Mouse (Mus musculus): ENCODE data around the gene Atp5e. TPM values are rescaled to one million over a fixed set of nuclear protein-coding genes. Genes with fewer than 3 reads are reported as not detected.

Gene Atp5e
- polyA plus RNA-seq, 1 experiment from 2014 or later: 545 TPM

- H3K4me1 ChIP-seq (ENCODE audit: insufficient read depth): no peaks in the 10 kb centered on the region
- ATAC-seq (no peak), DNase-seq (no peak)
- no peak overlapping the region for H3K4me2 ChIP-seq (ENCODE audit: low read depth, low read length)
- TF ChIP-seq EP300 (IDR thresholded peaks at IDR 0.05; ENCODE audit: low read depth): no peak
- TF ChIP-seq CTCF (IDR thresholded peaks at IDR 0.05; ENCODE audit: low read depth): no peak
- H3K36me3 ChIP-seq (replicated peaks; ENCODE audit: insufficient read depth, low read length): peaks cover 79% of the 10 kb centered on the region
- no peaks in the 10 kb centered on the region for H3K27me3 ChIP-seq (ENCODE audit: insufficient read depth, low read length)
- no peak overlapping the region for H3K9ac ChIP-seq (replicated peaks)
- 87% methylated on average over 18 of the region's 18 CpGs for WGBS (ENCODE audit: insufficient replicate concordance)
- H3K27ac ChIP-seq (ENCODE audit: low read depth): no peak overlapping the region
- H3K9me3 ChIP-seq (ENCODE audit: low read length): no peaks in the 10 kb centered on the region
- H3K4me3 ChIP-seq (ENCODE audit: low read depth, low read length): no peak overlapping the region
Observed at GRCm38 (mm10) chr2:174428076-174428835, 35.6 kb downstream of the Atp5e start.

- 90% methylated on average over 12 of the region's 12 CpGs for WGBS (ENCODE audit: insufficient replicate concordance)
- DNase-seq: no peak
Observed at GRCm38 (mm10) chr2:174426856-174427255, 37.0 kb downstream of the Atp5e start.

GRCm38 (mm10) chr2:174424301-174425085 is 39.4 kb downstream of the Atp5e start:
- Histone ChIP-seq H3K4me2 (ENCODE audit: low read depth, low read length) (no peak overlapping the region), H3K27ac (ENCODE audit: low read depth) (no peak overlapping the region), H3K4me3 (ENCODE audit: low read depth, low read length) (no peak overlapping the region), H3K36me3 (replicated peaks; ENCODE audit: insufficient read depth, low read length) (peaks cover 81% of the 10 kb centered on the region), H3K9me3 (ENCODE audit: low read length) (no peaks in the 10 kb centered on the region), H3K9ac (replicated peaks) (no peak overlapping the region), H3K27me3 (ENCODE audit: insufficient read depth, low read length) (no peaks in the 10 kb centered on the region), H3K4me1 (ENCODE audit: insufficient read depth) (no peaks in the 10 kb centered on the region)
- ATAC-seq: no peak
- DNase-seq: no peak
- TF ChIP-seq EP300 (IDR thresholded peaks at IDR 0.05; ENCODE audit: low read depth): no peak
- TF ChIP-seq CTCF (IDR thresholded peaks at IDR 0.05; ENCODE audit: low read depth): no peak
- WGBS (ENCODE audit: insufficient replicate concordance): 91% methylated on average over 11 of the region's 11 CpGs

More at GRCm38 (mm10) chr2:174426856-174427255, 37.0 kb downstream of the Atp5e start:
- no peak overlapping the region for H3K4me2 ChIP-seq (ENCODE audit: low read depth, low read length)
- TF ChIP-seq EP300 (IDR thresholded peaks at IDR 0.05; ENCODE audit: low read depth) (no peak), CTCF (IDR thresholded peaks at IDR 0.05; ENCODE audit: low read depth) (no peak)
- H3K27me3 ChIP-seq (ENCODE audit: insufficient read depth, low read length): no peaks in the 10 kb centered on the region
- no peak overlapping the region for H3K9ac ChIP-seq (replicated peaks)
- H3K36me3 ChIP-seq (replicated peaks; ENCODE audit: insufficient read depth, low read length): peaks cover 81% of the 10 kb centered on the region
- H3K4me3 ChIP-seq (ENCODE audit: low read depth, low read length): no peak overlapping the region
- no peaks in the 10 kb centered on the region for H3K9me3 ChIP-seq (ENCODE audit: low read length)
- no peak for ATAC-seq
- no peak overlapping the region for H3K27ac ChIP-seq (ENCODE audit: low read depth)
- no peaks in the 10 kb centered on the region for H3K4me1 ChIP-seq (ENCODE audit: insufficient read depth)

GRCm38 (mm10) chr2:174421107-174421506 is 42.8 kb downstream of the Atp5e start:
- peaks cover 47% of the 10 kb centered on the region for H3K36me3 ChIP-seq (replicated peaks; ENCODE audit: insufficient read depth, low read length)
- no peak for DNase-seq
- H3K9me3 ChIP-seq (ENCODE audit: low read length): no peaks in the 10 kb centered on the region
- no peaks in the 10 kb centered on the region for H3K27me3 ChIP-seq (ENCODE audit: insufficient read depth, low read length)
- H3K4me3 ChIP-seq (ENCODE audit: low read depth, low read length): no peak overlapping the region
- H3K4me2 ChIP-seq (ENCODE audit: low read depth, low read length): no peak overlapping the region
- peaks cover 10% of the 10 kb centered on the region for H3K4me1 ChIP-seq (ENCODE audit: insufficient read depth)
- 87% methylated on average over 6 of the region's 6 CpGs for WGBS (ENCODE audit: insufficient replicate concordance)
- H3K9ac ChIP-seq (replicated peaks): no peak overlapping the region
- H3K27ac ChIP-seq (ENCODE audit: low read depth): no peak overlapping the region
- no peak for ATAC-seq
- TF ChIP-seq EP300 (IDR thresholded peaks at IDR 0.05; ENCODE audit: low read depth): no peak
- TF ChIP-seq CTCF (IDR thresholded peaks at IDR 0.05; ENCODE audit: low read depth): no peak

- no peak for TF ChIP-seq CTCF (IDR thresholded peaks at IDR 0.05; ENCODE audit: low read depth)
- no peak for TF ChIP-seq EP300 (IDR thresholded peaks at IDR 0.05; ENCODE audit: low read depth)
Observed at GRCm38 (mm10) chr2:174415731-174416310, 48.1 kb downstream of the Atp5e start, which contains the start of gene Nelfcd. Gene Nelfcd, plus strand, starts transcription at chr2:174415804.

More at GRCm38 (mm10) chr2:174415731-174416310, 48.1 kb downstream of the Atp5e start, which contains the start of gene Nelfcd:
- peak within 1 kb of the TSS; percentile 86 for H3K4me2 ChIP-seq (ENCODE audit: low read depth, low read length)
- DNase-seq (peak; percentile 99), ATAC-seq (peak; percentile 98)
- H3K27ac ChIP-seq (ENCODE audit: low read depth): peak within 1 kb of the TSS; percentile 78
- no peaks in the 10 kb centered on the region for H3K9me3 ChIP-seq (ENCODE audit: low read length)
- H3K4me1 ChIP-seq (ENCODE audit: insufficient read depth): peaks cover 11% of the 10 kb centered on the region
- peak within 1 kb of the TSS; percentile 94 for H3K9ac ChIP-seq (replicated peaks)
- peak within 1 kb of the TSS; percentile 91 for H3K4me3 ChIP-seq (ENCODE audit: low read depth, low read length)
- H3K27me3 ChIP-seq (ENCODE audit: insufficient read depth, low read length): no peaks in the 10 kb centered on the region
- peaks cover 7% of the 10 kb centered on the region; the same call in 1 of the 2 replicates for H3K36me3 ChIP-seq (replicated peaks; ENCODE audit: insufficient read depth, low read length)
- 1% methylated on average over 40 of the region's 40 CpGs for WGBS (ENCODE audit: insufficient replicate concordance)
